Mouse (Mus musculus) embryonic fibroblast, embryonic 13.5 days (primary cell): Measurements from ENCODE around the gene Rnasek. TPM values are rescaled to one million over a fixed set of nuclear protein-coding genes. Genes with fewer than 3 reads are reported as not detected.

Source experiments
- H3K27ac ChIP-seq: 2 replicates; pipeline ENCODE4 v1.5.1; 2012; ENCODE audit warnings: low read length, control low read depth, inconsistent platforms; ENCODE audit not compliant: insufficient read depth
- H3K4me1 ChIP-seq: 2 replicates; pipeline ENCODE4 v1.6.1; 2011; ENCODE audit warnings: low read length; ENCODE audit not compliant: control insufficient read depth, insufficient read depth
- H3K4me3 ChIP-seq: 2 replicates; pipeline ENCODE4 v1.5.1; 2011; ENCODE audit warnings: mild to moderate bottlenecking, control low read depth, low read length; ENCODE audit not compliant: insufficient read depth
- CTCF ChIP-seq: IDR thresholded peaks from 2 replicates; pipeline ENCODE4 v1.5.1; 2011; ENCODE audit warnings: mild to moderate bottlenecking, control low read depth, low read length, moderate library complexity, borderline replicate concordance; ENCODE audit not compliant: insufficient read depth
- POLR2A ChIP-seq: IDR thresholded peaks from 2 replicates; pipeline ENCODE4 v1.6.1; 2011; ENCODE audit warnings: low read depth, mild to moderate bottlenecking, control low read depth, low read length, moderate library complexity
- polyA plus RNA-seq: library from polyadenylated mRNA; stranded (reverse); fragments of >200 nt; gene quantifications from 2 replicates; pipeline ENCODE4 v1.2.4, GENCODE M21; 2011; ENCODE audit warnings: low read depth; ENCODE audit not compliant: missing spikeins, insufficient read length

The Rnasek gene
- polyA plus RNA-seq, 1 experiment: 159 TPM

- Histone ChIP-seq H3K4me3 (no peak overlapping the region), H3K27ac (peak overlapping the region; percentile 91), H3K4me1 (peaks cover 28% of the 10 kb centered on the region)
- TF ChIP-seq CTCF (no peak), POLR2A (no peak)
These were observed 48.5 kb downstream of the Rnasek start for GRCm38 (mm10) chr11:70191188-70191587.

GRCm38 (mm10) chr11:70189319-70190134 lies 50.1 kb downstream of the Rnasek start:
- H3K27ac ChIP-seq: peak overlapping the region; percentile 68
- no peak overlapping the region for H3K4me3 ChIP-seq
- TF ChIP-seq POLR2A (no peak), CTCF (no peak)
- peaks cover 28% of the 10 kb centered on the region for H3K4me1 ChIP-seq

Other genes with a start within 250 kb of the Rnasek start
- gene Gabarap, start 248.7 kb downstream of the Rnasek start, polyA plus RNA-seq: 639 and 646 TPM in 2 replicates
- gene Phf23, start 244.1 kb downstream of the Rnasek start, polyA plus RNA-seq: 78.6 and 89.1 TPM in 2 replicates
- gene Dvl2, start 239.2 kb downstream of the Rnasek start, polyA plus RNA-seq: 27.7 and 32.1 TPM in 2 replicates
- 47.4 and 57.9 TPM in 2 replicates for gene Acadvl, start 224.4 kb downstream of the Rnasek start, polyA plus RNA-seq
- 69.8 and 77.7 TPM in 2 replicates for gene Dlg4, start 222.9 kb downstream of the Rnasek start, polyA plus RNA-seq
- gene Asgr1, start 185.8 kb downstream of the Rnasek start, polyA plus RNA-seq: 0.52 and 0.60 TPM in 2 replicates
- not detected in 2 replicates for gene Asgr2, start 147.2 kb downstream of the Rnasek start, polyA plus RNA-seq
- not detected in 2 replicates for gene Mgl2, start 109.5 kb downstream of the Rnasek start, polyA plus RNA-seq
- gene Clec10a, start 83.6 kb downstream of the Rnasek start, polyA plus RNA-seq: not detected in 2 replicates
- 2.2 and 4.7 TPM in 2 replicates for gene Slc16a11, start 27.1 kb downstream of the Rnasek start, polyA plus RNA-seq
- 2.7 and 9.3 TPM in 2 replicates for gene Slc16a13, start 18.8 kb downstream of the Rnasek start, polyA plus RNA-seq
- 0.70 and 2.5 TPM in 2 replicates for gene Bcl6b, start 10.0 kb downstream of the Rnasek start, polyA plus RNA-seq
- gene 0610010K14Rik, start 1.9 kb downstream of the Rnasek start, polyA plus RNA-seq: 43.2 and 55.3 TPM in 2 replicates
- gene Gm21988, start within 50 bp of the Rnasek start, polyA plus RNA-seq: 2.3 and 4.5 TPM in 2 replicates
- gene Alox12, start 15.5 kb upstream of the Rnasek start, polyA plus RNA-seq: 0.32 and 0.35 TPM in 2 replicates
- not detected in 2 replicates for gene Alox12e, start 82.8 kb upstream of the Rnasek start, polyA plus RNA-seq
- not detected in 2 replicates for gene Alox15, start 112.2 kb upstream of the Rnasek start, polyA plus RNA-seq
- 24.3 and 27.5 TPM in 2 replicates for gene Pelp1, start 170.2 kb upstream of the Rnasek start, polyA plus RNA-seq
- gene Arrb2, start 192.8 kb upstream of the Rnasek start, polyA plus RNA-seq: 9.1 and 10.1 TPM in 2 replicates
- 14.0 and 14.1 TPM in 2 replicates for gene Med11, start 212.1 kb upstream of the Rnasek start, polyA plus RNA-seq
- 0.19 and 0.20 TPM in 2 replicates for gene Zmynd15, start 219.6 kb upstream of the Rnasek start, polyA plus RNA-seq
- gene Cxcl16, start 220.1 kb upstream of the Rnasek start, polyA plus RNA-seq: 4.1 and 6.0 TPM in 2 replicates